ENCODE assay signal across 27 mouse cellular contexts in the genomic region with DNA sequence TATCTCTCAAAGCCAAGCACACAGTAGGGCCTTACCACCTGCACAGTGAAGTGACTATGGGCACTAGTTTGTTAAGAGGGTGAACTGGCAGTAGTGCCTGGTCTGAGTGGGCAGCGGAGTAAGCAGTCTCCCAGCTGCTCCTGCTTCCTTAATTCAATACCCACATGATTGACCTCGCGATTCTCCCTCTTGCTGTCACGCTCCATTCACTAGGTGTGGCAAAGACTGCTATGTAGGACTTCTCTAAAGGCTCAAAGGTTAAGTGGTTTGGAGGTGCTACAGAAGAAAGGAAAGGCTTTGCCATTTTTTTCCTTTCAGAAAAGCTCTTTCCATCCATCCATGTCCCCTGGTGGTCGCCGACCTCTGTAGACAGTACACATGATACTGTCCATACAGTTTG. TPM values are rescaled to one million over a fixed set of nuclear protein-coding genes. Genes with fewer than 3 reads are reported as not detected.
A peak's percentile ranks its signal among the peaks of the same experiment; 100 is the strongest.
DNase-seq lines count a peak whose midpoint lies in the region; ATAC-seq and TF ChIP-seq lines count a peak whose summit lies in the region.
"Had no signal": no experiment of that assay in that cellular context is flagged by ENCODE, and none has a peak within 500 bp of the region (broad histone marks: within the 10 kb centered on the region; RNA-seq: fewer than 3 reads in every experiment).

No protein-coding gene starts in this region.

- no peak overlapping the region for H3K4me3 ChIP-seq in kidney, embryonic 16.5 days (ENCODE audit: low read length)
- no peak overlapping the region for H3K4me3 ChIP-seq in intestine, postnatal 0 days (ENCODE audit: low read depth, low read length)
- H3K4me3 ChIP-seq: embryonic facial prominence, embryonic 10.5 days; embryonic facial prominence, embryonic 13.5 days; erythroblast, embryonic 14.5 days; forebrain, embryonic 12.5 days; forebrain, embryonic 15.5 days; heart, adult 2 months; heart, embryonic 10.5 days; heart, embryonic 13.5 days had no signal

- H3K36me3 ChIP-seq in kidney, embryonic 16.5 days (ENCODE audit: insufficient read depth, low read length) = 0 out of 2 replicates have a peak, but pooled peaks cover 2% of the 10 kb centered on the region
- H3K36me3 ChIP-seq in intestine, postnatal 0 days (ENCODE audit: control insufficient read depth, insufficient read depth) = peaks cover 11% of the 10 kb centered on the region; the same call in 1 of the 2 replicates
- H3K36me3 ChIP-seq: forebrain, embryonic 15.5 days had no signal

- whole genome bisulfite sequencing in kidney, embryonic 16.5 days = 51% methylated on average over 6 of the region's 6 CpGs
- 71% methylated on average over 6 of the region's 6 CpGs for WGBS in intestine, postnatal 0 days

- no peaks in the 10 kb centered on the region for H3K27me3 ChIP-seq in kidney, embryonic 16.5 days (ENCODE audit: insufficient read depth, low read length)
- H3K27me3 ChIP-seq in intestine, postnatal 0 days (replicated peaks; ENCODE audit: control insufficient read depth, insufficient read depth, low read length) = no peaks in the 10 kb centered on the region
- H3K27me3 ChIP-seq: embryonic facial prominence, embryonic 13.5 days; forebrain, embryonic 12.5 days; forebrain, embryonic 15.5 days; heart, embryonic 13.5 days had no signal

- TF ChIP-seq CTCF in intestine, postnatal 0 days (IDR thresholded peaks at IDR 0.05; ENCODE audit: low read depth) = no peak

- H3K4me1 ChIP-seq in kidney, embryonic 16.5 days (ENCODE audit: insufficient read depth, low read length) = peaks cover 28% of the 10 kb centered on the region
- H3K4me1 ChIP-seq in intestine, postnatal 0 days (replicated peaks; ENCODE audit: control insufficient read depth, insufficient read depth, low read length) = no peaks in the 10 kb centered on the region

- peak; percentile 53; the same call in 1 of the 2 replicates for ATAC-seq in kidney, embryonic 16.5 days (ENCODE audit: low FRiP score, low TSS enrichment)
- ATAC-seq in intestine, postnatal 0 days = peak; percentile 69
- ATAC-seq: activated CD4-positive, CD25-positive, alpha-beta regulatory T cell, adult 4 months; CD4-positive, CD25-positive, alpha-beta regulatory T cell, adult 4 months; forebrain, embryonic 15.5 days had no signal

- H3K9ac ChIP-seq in kidney, embryonic 16.5 days (replicated peaks; ENCODE audit: low read length) = no peak overlapping the region
- no peak overlapping the region for H3K9ac ChIP-seq in intestine, postnatal 0 days (ENCODE audit: low read depth, low read length)
- H3K9ac ChIP-seq: embryonic facial prominence, embryonic 13.5 days; forebrain, embryonic 12.5 days; forebrain, embryonic 15.5 days; heart, embryonic 13.5 days; hindbrain, embryonic 14.5 days had no signal

- no peaks in the 10 kb centered on the region for H3K9me3 ChIP-seq in kidney, embryonic 16.5 days (ENCODE audit: low read length)
- no peaks in the 10 kb centered on the region for H3K9me3 ChIP-seq in intestine, postnatal 0 days (ENCODE audit: control insufficient read depth)
- H3K9me3 ChIP-seq: embryonic facial prominence, embryonic 10.5 days; embryonic facial prominence, embryonic 13.5 days; forebrain, embryonic 12.5 days; forebrain, embryonic 15.5 days; heart, embryonic 10.5 days; heart, embryonic 13.5 days had no signal

- peak; percentile 25 for DNase-seq in kidney, adult 9 months
- DNase-seq in kidney, postnatal 25 days = no peak
- DNase-seq in kidney, postnatal 10 days = no peak
- DNase-seq in thymus, postnatal 14 days = no peak
- DNase-seq: adrenal gland, adult 8-10 months; adrenal gland, postnatal 25 days; cerebellum, adult 11-12 months; cerebellum, adult 8-10 months; cerebellum, postnatal 10 days; cerebellum, postnatal 36 days; embryo, embryonic 11 days; gastrocnemius, postnatal 25 days; heart, adult 2 months; heart, postnatal 14 days; heart, postnatal 4 days had no signal

- no peak overlapping the region for H3K4me2 ChIP-seq in kidney, embryonic 16.5 days (replicated peaks; ENCODE audit: low read depth, low read length)
- no peak overlapping the region for H3K4me2 ChIP-seq in intestine, postnatal 0 days (replicated peaks; ENCODE audit: low read depth)
- H3K4me2 ChIP-seq: embryonic facial prominence, embryonic 13.5 days; forebrain, embryonic 12.5 days; forebrain, embryonic 15.5 days; heart, embryonic 13.5 days; hindbrain, embryonic 14.5 days had no signal

- no peak overlapping the region for H3K27ac ChIP-seq in kidney, embryonic 16.5 days (ENCODE audit: low read length)
- H3K27ac ChIP-seq in intestine, postnatal 0 days (ENCODE audit: low read depth, low read length) = peak overlapping the region; percentile 73
- H3K27ac ChIP-seq: embryonic facial prominence, embryonic 10.5 days; embryonic facial prominence, embryonic 13.5 days; forebrain, embryonic 12.5 days; forebrain, embryonic 15.5 days; heart, adult 2 months; heart, embryonic 10.5 days; heart, embryonic 13.5 days; hindbrain, embryonic 14.5 days had no signal

RNA-seq across cellular contexts. Expression of gene Hs3st3b1, which starts 48.7 kb away (rescaled TPM):
- 33.4 and 34.0 TPM in 2 replicates for polyA plus RNA-seq in kidney, embryonic 16.5 days (2015; fragmentation: Nextera tagmentation; extraction: Ambion mirVana)
- 2.5 and 2.6 TPM in 2 replicates for polyA plus RNA-seq in intestine, postnatal 0 days (2015; fragmentation: Nextera tagmentation; extraction: Ambion mirVana)
